Mouse (Mus musculus): ENCODE results near the gene Sgcb. TPM values are rescaled to one million over a fixed set of nuclear protein-coding genes. Genes with fewer than 3 reads are reported as not detected.

Sgcb gene
- 22.3 and 25.2 TPM in 2 replicates for polyA plus RNA-seq (2015; fragmentation: Nextera tagmentation; extraction: Ambion mirVana)

DNA sequence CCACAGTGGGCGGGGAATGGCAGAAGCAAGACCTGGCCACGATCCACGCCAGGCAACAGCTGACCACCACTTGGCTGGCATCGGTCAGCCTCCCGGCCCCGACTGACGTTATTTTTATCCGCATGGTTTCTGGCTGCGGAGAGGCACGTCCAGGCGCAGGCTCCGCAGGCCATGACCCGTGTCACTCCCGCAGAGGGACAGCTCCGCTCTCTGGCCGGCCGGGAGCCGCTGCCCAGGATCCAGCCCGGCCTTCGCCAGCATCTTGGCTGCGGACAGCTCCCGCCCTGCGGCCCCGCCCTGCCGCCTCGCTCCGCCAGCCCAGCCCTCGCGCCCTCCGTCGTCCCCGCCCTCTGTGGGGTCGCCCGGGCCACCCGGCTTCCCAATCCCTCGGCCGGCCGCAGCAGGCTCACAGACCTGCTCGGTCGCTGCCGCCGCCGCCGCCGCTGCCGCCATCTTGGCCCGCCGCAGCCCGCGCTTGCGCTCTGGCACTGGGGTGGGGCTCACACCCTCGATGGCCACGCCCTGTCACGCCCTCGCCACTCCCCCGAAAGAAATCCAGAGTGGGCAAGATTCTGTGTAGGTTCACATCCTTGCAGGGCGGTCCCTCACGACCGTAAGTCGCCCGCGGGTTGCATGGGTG is at the start of gene Sgcb:
TSS of gene Sgcb (minus strand) at position 530 of the 640 bp plus-strand sequence.

GRCm38 (mm10) chr5:73651061-73651854 is 3.7 kb upstream of the Sgcb start, which contains the start of gene Spata18:
Gene Spata18, plus strand, starts transcription at chr5:73651379.

DNA sequence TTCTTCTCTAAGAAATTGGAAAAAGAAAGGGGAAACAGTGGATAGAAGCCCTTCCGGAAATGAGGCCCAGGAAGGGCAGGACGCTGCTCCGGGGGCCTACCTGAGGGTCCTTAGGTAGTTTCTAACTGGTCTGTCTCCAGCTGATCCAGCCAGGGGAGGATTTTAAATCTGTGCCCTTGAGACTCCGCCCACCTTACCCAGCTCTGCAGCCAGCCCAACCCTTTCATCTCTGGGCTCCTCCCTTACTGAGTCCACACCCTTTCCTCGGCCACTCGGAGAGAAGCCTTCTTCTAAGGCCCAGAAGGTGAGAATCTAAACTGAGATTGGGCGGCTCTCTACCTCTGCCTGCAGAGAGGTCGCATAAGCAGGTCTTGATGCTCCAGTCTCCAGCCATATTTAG is 15.3 kb downstream of the Sgcb start, which contains the start of gene Lrrc66:
TSS of gene Lrrc66 (minus strand) at position 236 of the 400 bp plus-strand sequence.

Other genes starting within 250 kb of the Sgcb start
- gene Cwh43, start 241.7 kb downstream of the Sgcb start, polyA plus RNA-seq (2015; fragmentation: Nextera tagmentation; extraction: Ambion mirVana), result 0.23 and 0.28 TPM in 2 replicates
- 9.6 and 13.3 TPM in 2 replicates for gene Dcun1d4, start 166.8 kb downstream of the Sgcb start, polyA plus RNA-seq (2015; fragmentation: Nextera tagmentation; extraction: Ambion mirVana)
- 0.05 and 0.37 TPM in 2 replicates for gene Lrrc66, start 15.3 kb downstream of the Sgcb start, polyA plus RNA-seq (2015; fragmentation: Nextera tagmentation; extraction: Ambion mirVana)
- 0.10 TPM in 1 of 2 replicates, not detected in the other for gene Spata18, start 3.6 kb upstream of the Sgcb start, polyA plus RNA-seq (2015; fragmentation: Nextera tagmentation; extraction: Ambion mirVana)